Mouse (Mus musculus): ENCODE results near the gene Npl. TPM values are rescaled to one million over a fixed set of nuclear protein-coding genes. Genes with fewer than 3 reads are reported as not detected.

Npl gene
- polyA plus RNA-seq, 1 experiment from 2014 or later: 9.8 TPM

Other genes starting within 250 kb of the Npl start
- 34.8 and 36.0 TPM in 2 replicates for gene Lamc1, start 217.3 kb downstream of the Npl start, polyA plus RNA-seq (2014; fragmentation: Nextera tagmentation; extraction: Ambion mirVana)
- 0.25 and 0.45 TPM in 2 replicates for gene Shcbp1l, start 124.9 kb downstream of the Npl start, polyA plus RNA-seq (2014; fragmentation: Nextera tagmentation; extraction: Ambion mirVana)
- 25.6 and 26.6 TPM in 2 replicates for gene Dhx9, start 62.4 kb downstream of the Npl start, polyA plus RNA-seq (2014; fragmentation: Nextera tagmentation; extraction: Ambion mirVana)
- gene Rgs8, start 103.0 kb upstream of the Npl start, polyA plus RNA-seq (2014; fragmentation: Nextera tagmentation; extraction: Ambion mirVana): 1.9 and 2.6 TPM in 2 replicates
- gene Rgs16, start 190.3 kb upstream of the Npl start, polyA plus RNA-seq (2014; fragmentation: Nextera tagmentation; extraction: Ambion mirVana): 6.5 and 6.7 TPM in 2 replicates
- gene Rnasel, start 199.4 kb upstream of the Npl start, polyA plus RNA-seq (2014; fragmentation: Nextera tagmentation; extraction: Ambion mirVana): 14.5 and 15.0 TPM in 2 replicates

Measured in embryonic facial prominence, embryonic 11.5 days (tissue).